Mouse (Mus musculus) thymus, postnatal 36 days (tissue): ENCODE measurements around the gene Lcmt1.
A peak's percentile ranks its signal among the peaks of the same experiment; 100 is the strongest.

Source experiments
- DNase-seq, 2 experiments: peaks; one replicate each; pipeline ENCODE4 v3.0.0; 2022; ENCODE audit warnings: mixed read lengths in 2 of 2

Lcmt1 gene

GRCm38 (mm10) chr7:123369759-123370481 lies at the start of gene Lcmt1, which contains the start of gene Arhgap17:
TSS of gene Lcmt1 (plus strand) at chr7:123369784.
TSS of gene Arhgap17 (minus strand) at chr7:123369915.
- peak; percentile 97 for DNase-seq

GRCm38 (mm10) chr7:123322452-123323121 lies 47.0 kb upstream of the Lcmt1 start:
- DNase-seq, result peak; percentile 15 to 43

GRCm38 (mm10) chr7:123323388-123323787 lies 46.2 kb upstream of the Lcmt1 start:
- no peak for DNase-seq

- no peak for DNase-seq
Measured at GRCm38 (mm10) chr7:123324105-123324504, 45.5 kb upstream of the Lcmt1 start.

- DNase-seq, result no peak
Measured at GRCm38 (mm10) chr7:123326062-123326461, 43.5 kb upstream of the Lcmt1 start.

- DNase-seq, result no peak
Measured at GRCm38 (mm10) chr7:123326901-123327300, 42.7 kb upstream of the Lcmt1 start.

GRCm38 (mm10) chr7:123327909-123328308 lies 41.7 kb upstream of the Lcmt1 start:
- no peak for DNase-seq

GRCm38 (mm10) chr7:123330506-123330905 lies 39.1 kb upstream of the Lcmt1 start:
- no peak for DNase-seq

GRCm38 (mm10) chr7:123336322-123336721 lies 33.3 kb upstream of the Lcmt1 start:
- DNase-seq, result no peak

GRCm38 (mm10) chr7:123338351-123338750 lies 31.2 kb upstream of the Lcmt1 start:
- no peak for DNase-seq

- DNase-seq, result no peak
Measured at GRCm38 (mm10) chr7:123341896-123342295, 27.7 kb upstream of the Lcmt1 start.

GRCm38 (mm10) chr7:123344079-123344780 lies 25.4 kb upstream of the Lcmt1 start:
- no peak for DNase-seq

- no peak for DNase-seq
Measured at GRCm38 (mm10) chr7:123345041-123345544, 24.5 kb upstream of the Lcmt1 start.

- DNase-seq, result no peak
Measured at GRCm38 (mm10) chr7:123346631-123347290, 22.8 kb upstream of the Lcmt1 start.

- DNase-seq, result no peak
Measured at GRCm38 (mm10) chr7:123349813-123350212, 19.8 kb upstream of the Lcmt1 start.

- no peak for DNase-seq
Measured at GRCm38 (mm10) chr7:123350243-123350642, 19.3 kb upstream of the Lcmt1 start.

GRCm38 (mm10) chr7:123353081-123353480 lies 16.5 kb upstream of the Lcmt1 start:
- DNase-seq, result no peak

- DNase-seq, result no peak
Measured at GRCm38 (mm10) chr7:123353879-123354278, 15.7 kb upstream of the Lcmt1 start.

- no peak for DNase-seq
Measured at GRCm38 (mm10) chr7:123354392-123354791, 15.2 kb upstream of the Lcmt1 start.

- DNase-seq, result no peak
Measured at GRCm38 (mm10) chr7:123354851-123355250, 14.7 kb upstream of the Lcmt1 start.

GRCm38 (mm10) chr7:123356158-123356557 lies 13.4 kb upstream of the Lcmt1 start:
- no peak for DNase-seq

GRCm38 (mm10) chr7:123359101-123359500 lies 10.5 kb upstream of the Lcmt1 start:
- no peak for DNase-seq

- DNase-seq, result no peak
Measured at GRCm38 (mm10) chr7:123360185-123360584, 9.4 kb upstream of the Lcmt1 start.
